Mouse (Mus musculus) limb, embryonic 10.5 days (tissue): ENCODE measurements at regions not wholly inside any gene's neighbourhood (a gene's known extent, or its start where the extent isn't known, plus 50 kb on each side); places are given as distances from the start of the nearest gene placed in this dataset.

Experiments used
- DNase-seq: peaks from one replicate; pipeline ENCODE4 v3.0.0-alpha.2; 2017; ENCODE audit warnings: low spot score
- H3K27ac ChIP-seq: fragments of 300-500 bp; sonication (generic); 2 replicates; pipeline ENCODE4 v1.5.1; 2016; ENCODE audit warnings: mild to moderate bottlenecking
- H3K27me3 ChIP-seq: fragments of 300-500 bp; sonication (generic); 2 replicates; pipeline ENCODE4 v1.6.1; 2016; ENCODE audit warnings: low read depth, mild to moderate bottlenecking; ENCODE audit not compliant: poor library complexity, severe bottlenecking
- H3K36me3 ChIP-seq: fragments of 300-500 bp; sonication (generic); 2 replicates; pipeline ENCODE4 v1.6.1; 2016; ENCODE audit warnings: mild to moderate bottlenecking, moderate library complexity
- H3K4me1 ChIP-seq: fragments of 300-500 bp; sonication (generic); 2 replicates; pipeline ENCODE4 v1.6.1; 2016
- H3K4me3 ChIP-seq: fragments of 300-500 bp; sonication (generic); 2 replicates; pipeline ENCODE4 v1.5.1; 2016; ENCODE audit warnings: mild to moderate bottlenecking, moderate library complexity
- H3K9me3 ChIP-seq: fragments of 300-500 bp; sonication (generic); replicated peaks from 2 replicates; pipeline ENCODE4 v1.6.1; 2016; ENCODE audit warnings: mild to moderate bottlenecking
- WGBS: fragments of 180-500 bp; shearing (Covaris S2); methylation state at CpG from one replicate; pipeline ENCODE4 v1.1.7; 2016; 5-methylcytosine and 5-hydroxymethylcytosine counted together

DNA sequence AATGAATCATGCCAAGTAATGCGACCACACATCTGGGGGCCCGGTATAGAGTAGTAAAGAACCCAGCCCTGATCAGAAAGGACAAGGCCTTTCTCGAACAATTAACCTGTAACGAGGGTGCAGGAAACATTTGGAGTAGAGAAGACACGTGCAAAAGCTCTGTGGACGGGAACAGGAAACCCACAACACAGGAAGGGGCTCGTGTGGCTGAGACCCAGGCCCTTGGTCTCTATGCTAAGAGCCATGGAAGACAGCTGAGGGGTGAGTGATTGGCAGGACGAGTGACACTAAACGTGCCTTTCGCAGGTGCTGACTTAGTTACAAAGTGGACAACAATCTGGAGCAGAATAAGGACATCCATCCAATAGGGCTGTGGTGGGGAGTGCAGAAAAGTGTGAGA lies 106.3 kb downstream of the Sp3 start:
- no peaks in the 10 kb centered on the region for H3K4me1 ChIP-seq
- no peaks in the 10 kb centered on the region for H3K27me3 ChIP-seq
- no peaks in the 10 kb centered on the region for H3K9me3 ChIP-seq
- no peak for DNase-seq
- H3K36me3 ChIP-seq, result no peaks in the 10 kb centered on the region
- no peak overlapping the region for H3K27ac ChIP-seq
- 83% methylated on average over 10 of the region's 10 CpGs for WGBS
- H3K4me3 ChIP-seq, result no peak overlapping the region

DNA sequence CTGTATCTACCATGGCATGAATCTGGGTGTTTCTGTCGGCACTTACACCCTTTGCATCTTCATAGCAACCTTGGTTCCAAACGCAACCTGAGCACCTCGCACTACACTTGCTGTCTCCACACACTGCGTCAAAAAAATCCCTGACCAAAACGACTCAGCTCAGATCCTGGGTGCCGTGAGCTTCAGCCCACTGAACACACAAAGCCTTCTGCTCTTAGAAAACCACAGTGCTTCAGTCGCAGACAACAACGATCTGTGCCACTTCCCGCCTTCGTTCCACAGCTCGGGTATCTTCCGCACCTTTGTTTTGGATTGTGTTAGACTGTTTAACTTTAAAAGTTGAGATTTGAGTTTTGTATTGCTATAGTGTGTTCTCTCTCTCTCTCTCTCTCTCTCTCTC lies 105.7 kb downstream of the Sp3 start:
- Histone ChIP-seq H3K4me1 (no peaks in the 10 kb centered on the region), H3K9me3 (no peaks in the 10 kb centered on the region), H3K27me3 (no peaks in the 10 kb centered on the region), H3K36me3 (no peaks in the 10 kb centered on the region), H3K27ac (no peak overlapping the region), H3K4me3 (no peak overlapping the region)
- DNase-seq, result no peak
- WGBS, result 87% methylated on average over 12 of the region's 12 CpGs

DNA sequence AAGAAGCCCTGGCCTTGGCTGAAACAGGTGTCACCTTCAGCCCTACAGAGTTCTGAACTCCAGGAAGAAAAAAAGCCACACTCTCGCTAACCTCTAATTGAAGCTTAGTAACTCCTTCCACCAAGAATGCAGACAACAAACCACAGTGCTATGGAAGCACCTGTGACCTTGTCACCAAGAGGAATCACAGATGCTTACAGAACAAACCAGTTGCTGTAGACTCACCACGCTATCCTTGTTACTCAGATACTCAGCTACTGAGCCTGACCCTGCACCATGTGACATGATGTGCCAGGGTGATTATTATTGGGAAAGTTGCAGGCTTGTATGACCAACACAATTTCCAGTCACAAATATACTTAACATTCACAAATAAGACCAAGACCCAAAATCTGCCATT lies 104.6 kb downstream of the Sp3 start:
- 82% methylated on average over 2 of the region's 2 CpGs for WGBS
- no peak for DNase-seq
- Histone ChIP-seq H3K27ac (no peak overlapping the region), H3K27me3 (no peaks in the 10 kb centered on the region), H3K4me3 (no peak overlapping the region), H3K9me3 (no peaks in the 10 kb centered on the region), H3K36me3 (no peaks in the 10 kb centered on the region), H3K4me1 (no peaks in the 10 kb centered on the region)

DNA sequence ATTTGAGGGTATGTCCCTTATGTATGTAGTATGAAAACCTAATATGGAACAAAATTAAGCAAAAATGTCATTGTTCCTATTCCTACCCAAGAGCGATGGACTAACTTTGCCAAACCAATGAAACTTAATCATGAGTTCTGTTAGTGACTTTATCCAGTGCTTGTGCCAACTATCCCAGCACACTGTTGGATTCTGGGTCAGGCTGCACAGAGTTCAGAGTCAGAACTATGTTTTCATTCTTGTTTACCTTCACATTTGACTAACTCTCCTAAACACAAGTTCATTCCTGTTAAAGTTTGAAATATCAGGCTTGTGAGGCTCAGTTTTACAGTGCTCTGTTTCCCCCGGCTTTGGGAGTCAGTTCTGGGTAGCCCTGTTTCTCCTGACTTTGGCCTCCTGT lies 100.2 kb downstream of the Sp3 start:
- 91% methylated on average over 2 of the region's 2 CpGs for WGBS

DNA sequence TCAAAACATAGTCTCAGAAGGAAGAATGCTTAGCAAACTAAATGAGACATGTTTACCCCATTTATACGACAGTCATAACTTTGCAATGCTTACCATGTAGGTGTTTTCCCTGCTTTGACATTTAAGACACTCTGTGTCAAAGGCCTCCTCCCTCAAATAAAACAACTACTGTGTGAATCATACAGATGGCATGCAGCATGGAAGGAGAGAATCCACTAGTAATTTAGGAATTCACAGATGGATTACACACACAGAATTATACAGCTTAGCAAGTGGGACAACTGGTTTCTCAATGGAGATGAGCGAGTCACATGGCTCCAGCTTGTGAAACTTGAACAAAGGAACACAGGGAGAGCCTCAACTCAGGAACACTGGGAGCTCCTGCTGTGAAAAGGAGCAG lies 98.7 kb downstream of the Sp3 start:
- Histone ChIP-seq H3K4me1 (no peaks in the 10 kb centered on the region), H3K27ac (no peak overlapping the region), H3K27me3 (no peaks in the 10 kb centered on the region), H3K9me3 (no peaks in the 10 kb centered on the region), H3K4me3 (no peak overlapping the region), H3K36me3 (no peaks in the 10 kb centered on the region)
- 80% methylated on average over 2 of the region's 2 CpGs for WGBS
- DNase-seq, result no peak

More for the DNA sequence above, 100.2 kb downstream of the Sp3 start:
- H3K27me3 ChIP-seq, result no peaks in the 10 kb centered on the region
- no peaks in the 10 kb centered on the region for H3K36me3 ChIP-seq
- H3K4me3 ChIP-seq, result no peak overlapping the region
- no peak overlapping the region for H3K27ac ChIP-seq
- H3K4me1 ChIP-seq, result no peaks in the 10 kb centered on the region
- no peaks in the 10 kb centered on the region for H3K9me3 ChIP-seq
- DNase-seq, result no peak

DNA sequence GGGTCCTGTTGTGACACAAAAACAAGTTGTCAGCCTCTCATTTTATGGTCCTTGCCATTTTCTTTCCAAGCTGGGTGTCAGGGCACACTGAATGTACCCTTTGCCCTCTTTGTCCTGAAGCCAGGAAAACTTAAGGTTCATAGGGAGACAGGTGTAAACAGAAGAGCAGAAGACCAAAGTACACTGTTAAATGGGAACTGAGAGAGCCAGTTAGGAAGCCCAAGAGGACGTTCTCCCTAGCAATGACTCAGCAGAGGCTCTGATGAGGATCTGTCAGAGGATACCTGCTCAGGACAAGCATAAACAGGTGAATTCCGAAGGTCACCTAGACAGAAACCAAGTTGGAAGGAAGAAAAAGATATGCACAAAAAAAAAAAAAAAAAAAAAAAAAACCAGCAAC lies 94.0 kb downstream of the Sp3 start:
- no peak overlapping the region for H3K27ac ChIP-seq
- H3K4me3 ChIP-seq, result no peak overlapping the region
- H3K36me3 ChIP-seq, result no peaks in the 10 kb centered on the region
- peaks cover 5% of the 10 kb centered on the region; the same call in 1 of the 2 replicates for H3K4me1 ChIP-seq
- 90% methylated on average over 2 of the region's 2 CpGs for WGBS
- H3K9me3 ChIP-seq, result no peaks in the 10 kb centered on the region
- H3K27me3 ChIP-seq, result no peaks in the 10 kb centered on the region
- no peak for DNase-seq
